23 mouse cellular contexts compared by ENCODE assay signal in the genomic region with DNA sequence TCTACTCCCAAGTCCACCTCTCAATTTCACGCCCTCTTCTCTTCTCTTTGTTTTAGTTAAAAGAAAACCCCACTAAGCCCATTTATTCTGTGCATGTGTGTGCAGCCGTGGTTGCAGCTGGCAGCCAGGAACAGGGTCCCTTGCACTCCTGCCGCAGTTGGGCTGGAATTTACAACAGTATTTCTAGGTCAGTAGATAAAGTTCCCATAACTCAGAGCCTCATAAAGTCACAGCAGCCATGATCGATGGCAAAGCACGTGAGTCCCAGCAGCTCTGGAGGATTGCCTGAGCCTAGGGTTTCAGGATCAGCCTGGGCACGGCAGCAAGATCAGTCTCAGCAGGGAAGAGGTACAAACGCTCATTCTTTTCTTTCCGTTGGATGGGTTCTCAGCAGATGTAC. TPM values are rescaled to one million over a fixed set of nuclear protein-coding genes. Genes with fewer than 3 reads are reported as not detected.
A peak's percentile ranks its signal among the peaks of the same experiment; 100 is the strongest.
DNase-seq lines count a peak whose midpoint lies in the region; ATAC-seq and TF ChIP-seq lines count a peak whose summit lies in the region.
"Had no signal": no experiment of that assay in that cellular context is flagged by ENCODE, and none has a peak within 500 bp of the region (broad histone marks: within the 10 kb centered on the region; RNA-seq: fewer than 3 reads in every experiment).

No protein-coding gene starts in this region.

- no peaks in the 10 kb centered on the region for H3K9me3 ChIP-seq in midbrain, postnatal 0 days (ENCODE audit: low read length)
- H3K9me3 ChIP-seq in midbrain, embryonic 16.5 days (replicated peaks; ENCODE audit: control insufficient read depth, low read length, poor library complexity, severe bottlenecking): 0 out of 2 replicates have a peak, but pooled peaks cover 5% of the 10 kb centered on the region
- H3K9me3 ChIP-seq in intestine, embryonic 16.5 days (ENCODE audit: control insufficient read depth, low read length): no peaks in the 10 kb centered on the region
- H3K9me3 ChIP-seq in neural tube, embryonic 15.5 days (replicated peaks): no peaks in the 10 kb centered on the region
- H3K9me3 ChIP-seq: embryonic facial prominence, embryonic 15.5 days; forebrain, embryonic 10.5 days; hindbrain, embryonic 13.5 days; liver, embryonic 12.5 days; midbrain, embryonic 15.5 days had no signal

- H3K4me3 ChIP-seq in midbrain, postnatal 0 days (ENCODE audit: low read depth, low read length): no peak overlapping the region
- no peak overlapping the region for H3K4me3 ChIP-seq in midbrain, embryonic 16.5 days (ENCODE audit: low read depth, low read length)
- no peak overlapping the region for H3K4me3 ChIP-seq in intestine, embryonic 16.5 days (ENCODE audit: low read length)
- H3K4me3 ChIP-seq in neural tube, embryonic 15.5 days (replicated peaks): no peak overlapping the region
- H3K4me3 ChIP-seq: embryonic facial prominence, embryonic 15.5 days; forebrain, embryonic 10.5 days; hindbrain, embryonic 13.5 days; liver, embryonic 12.5 days; midbrain, embryonic 15.5 days had no signal

- no peaks in the 10 kb centered on the region for H3K4me1 ChIP-seq in midbrain, postnatal 0 days (ENCODE audit: insufficient read depth, low read length)
- H3K4me1 ChIP-seq in midbrain, embryonic 16.5 days (ENCODE audit: control insufficient read depth, insufficient read depth, low read length): peaks cover 2% of the 10 kb centered on the region
- peaks cover 5% of the 10 kb centered on the region for H3K4me1 ChIP-seq in intestine, embryonic 16.5 days (ENCODE audit: control insufficient read depth, insufficient read depth, low read length)
- H3K4me1 ChIP-seq in neural tube, embryonic 15.5 days: peaks cover 10% of the 10 kb centered on the region
- H3K4me1 ChIP-seq: midbrain, embryonic 15.5 days had no signal

- no peak overlapping the region for H3K9ac ChIP-seq in midbrain, postnatal 0 days (replicated peaks; ENCODE audit: low read length, poor library complexity, severe bottlenecking)
- H3K9ac ChIP-seq in midbrain, embryonic 16.5 days (ENCODE audit: low read depth, low read length): no peak overlapping the region
- H3K9ac ChIP-seq in intestine, embryonic 16.5 days (ENCODE audit: low read depth, low read length): no peak overlapping the region
- H3K9ac ChIP-seq in neural tube, embryonic 15.5 days (replicated peaks): no peak overlapping the region
- H3K9ac ChIP-seq: embryonic facial prominence, embryonic 15.5 days; hindbrain, embryonic 13.5 days; liver, embryonic 12.5 days; lung, embryonic 14.5 days; midbrain, embryonic 15.5 days had no signal

- peak; percentile 18 for DNase-seq in heart, adult 11 months
- DNase-seq in heart, adult 8-10 months (ENCODE audit: low spot score): no peak
- DNase-seq in midbrain, postnatal 0 days (ENCODE audit: low spot score): peak; percentile 14
- no peak for DNase-seq in thymus, postnatal 25 days
- no peak for DNase-seq in gastrocnemius, postnatal 36 days
- DNase-seq: cerebellum, adult 18-20 months; gastrocnemius, postnatal 10 days; heart, postnatal 14 days; kidney, postnatal 25 days; lung, embryonic 14.5 days had no signal

- no peak for ATAC-seq in midbrain, postnatal 0 days (ENCODE audit: low FRiP score)
- no peak for ATAC-seq in midbrain, embryonic 16.5 days
- ATAC-seq in intestine, embryonic 16.5 days: peak; percentile 74
- peak; percentile 73 for ATAC-seq in neural tube, embryonic 15.5 days (ENCODE audit: low FRiP score)
- ATAC-seq: activated CD4-positive, CD25-positive, alpha-beta regulatory T cell, adult 4 months; liver, embryonic 12.5 days; midbrain, embryonic 15.5 days; Patski had no signal

- no peak for TF ChIP-seq CTCF in midbrain, postnatal 0 days (IDR thresholded peaks at IDR 0.05)

- H3K27me3 ChIP-seq in midbrain, postnatal 0 days (ENCODE audit: insufficient read depth, low read length): no peaks in the 10 kb centered on the region
- H3K27me3 ChIP-seq in midbrain, embryonic 16.5 days (ENCODE audit: control insufficient read depth, insufficient read depth, low read depth, low read length): no peaks in the 10 kb centered on the region
- H3K27me3 ChIP-seq in intestine, embryonic 16.5 days (replicated peaks; ENCODE audit: control insufficient read depth, insufficient read depth, low read length): no peaks in the 10 kb centered on the region
- no peaks in the 10 kb centered on the region for H3K27me3 ChIP-seq in neural tube, embryonic 15.5 days (replicated peaks)
- H3K27me3 ChIP-seq: embryonic facial prominence, embryonic 15.5 days; hindbrain, embryonic 13.5 days; midbrain, embryonic 15.5 days had no signal

- intact Hi-C loops in gastrocnemius, postnatal 36 days (cut with DNase I): loop anchor here (10.0 kb wide), 1 partner anchor 366 kb away; no protein-coding TSS in a partner anchor

- peaks cover 2% of the 10 kb centered on the region; the same call in 1 of the 2 replicates for H3K36me3 ChIP-seq in midbrain, postnatal 0 days (ENCODE audit: insufficient read depth, low read length)
- H3K36me3 ChIP-seq in midbrain, embryonic 16.5 days (ENCODE audit: control insufficient read depth, insufficient read depth, low read length): no peaks in the 10 kb centered on the region
- H3K36me3 ChIP-seq in intestine, embryonic 16.5 days (ENCODE audit: control insufficient read depth, insufficient read depth, low read length): no peaks in the 10 kb centered on the region
- H3K36me3 ChIP-seq in neural tube, embryonic 15.5 days: peaks cover 7% of the 10 kb centered on the region; the same call in 1 of the 2 replicates
- H3K36me3 ChIP-seq: embryonic facial prominence, embryonic 15.5 days; forebrain, embryonic 10.5 days; liver, embryonic 12.5 days; midbrain, embryonic 15.5 days had no signal

- no peak overlapping the region for H3K4me2 ChIP-seq in midbrain, postnatal 0 days (ENCODE audit: low read depth, low read length, poor library complexity, severe bottlenecking)
- no peak overlapping the region for H3K4me2 ChIP-seq in midbrain, embryonic 16.5 days (ENCODE audit: low read length)
- no peak overlapping the region for H3K4me2 ChIP-seq in intestine, embryonic 16.5 days (ENCODE audit: low read depth, low read length)
- H3K4me2 ChIP-seq in neural tube, embryonic 15.5 days: peak overlapping the region; percentile 19; the same call in 1 of the 2 replicates
- H3K4me2 ChIP-seq: embryonic facial prominence, embryonic 15.5 days; heart, embryonic 11.5 days; hindbrain, embryonic 13.5 days; liver, embryonic 12.5 days; lung, embryonic 14.5 days; midbrain, embryonic 15.5 days had no signal

- WGBS in midbrain, postnatal 0 days: 23% methylated on average over 8 of the region's 8 CpGs
- 31% methylated on average over 8 of the region's 8 CpGs for WGBS in midbrain, embryonic 16.5 days
- 22% methylated on average over 8 of the region's 8 CpGs for WGBS in intestine, embryonic 16.5 days
- 8% methylated on average over 8 of the region's 8 CpGs for whole genome bisulfite sequencing in neural tube, embryonic 15.5 days

- no peak overlapping the region for H3K27ac ChIP-seq in midbrain, postnatal 0 days (ENCODE audit: low read depth, low read length)
- no peak overlapping the region for H3K27ac ChIP-seq in midbrain, embryonic 16.5 days (ENCODE audit: low read length)
- H3K27ac ChIP-seq in intestine, embryonic 16.5 days (ENCODE audit: low read length): no peak overlapping the region
- 0 out of 2 replicates have a peak overlapping the region, but pooled peaks have one; percentile 8 for H3K27ac ChIP-seq in neural tube, embryonic 15.5 days (replicated peaks)
- H3K27ac ChIP-seq: embryonic facial prominence, embryonic 15.5 days; forebrain, embryonic 10.5 days; hindbrain, embryonic 13.5 days; liver, embryonic 12.5 days; midbrain, embryonic 15.5 days; stomach, postnatal 0 days had no signal

RNA-seq across cellular contexts. Expression of a gene that starts 32.8 kb away (rescaled TPM):
- total RNA-seq in heart, adult 8-10 months (2022): under 1 TPM in 2 of 4 experiments, not detected in 2; 0.03 to 0.05 TPM
- total RNA-seq in midbrain, postnatal 0 days (2014; rRNA removed): 24.3 and 25.9 TPM in 2 replicates
- 13.6 and 14.6 TPM in 2 replicates for polyA plus RNA-seq in midbrain, postnatal 0 days (2015; fragmentation: Nextera tagmentation; extraction: Ambion mirVana)
- polyA plus RNA-seq in midbrain, embryonic 16.5 days (2015; fragmentation: Nextera tagmentation; extraction: Ambion mirVana): 8.4 and 9.2 TPM in 2 replicates
- polyA plus RNA-seq in intestine, embryonic 16.5 days (2015; fragmentation: Nextera tagmentation; extraction: Ambion mirVana): 0.18 and 0.22 TPM in 2 replicates
- polyA plus RNA-seq in neural tube, embryonic 15.5 days (2015; fragmentation: Nextera tagmentation; extraction: Ambion mirVana): 11.0 and 12.6 TPM in 2 replicates
- total RNA-seq in gastrocnemius, postnatal 36 days (2021): not detected
- total RNA-seq: heart, postnatal 14 days had no signal
- polyA plus RNA-seq: C2C12; liver, embryonic 12.5 days; Patski had no signal

RNA-seq across cellular contexts. Expression of a gene that starts 41.3 kb away (rescaled TPM):
- 1 to 10 TPM; 6.2 to 9.5 (median 7.8) TPM for total RNA-seq in heart, adult 8-10 months (2022)
- total RNA-seq in midbrain, postnatal 0 days (2014; rRNA removed): 13.0 and 22.2 TPM in 2 replicates
- 16.5 and 20.6 TPM in 2 replicates for polyA plus RNA-seq in midbrain, postnatal 0 days (2015; fragmentation: Nextera tagmentation; extraction: Ambion mirVana)
- polyA plus RNA-seq in midbrain, embryonic 16.5 days (2015; fragmentation: Nextera tagmentation; extraction: Ambion mirVana): 18.2 and 21.8 TPM in 2 replicates
- 13.5 and 26.3 TPM in 2 replicates for polyA plus RNA-seq in intestine, embryonic 16.5 days (2015; fragmentation: Nextera tagmentation; extraction: Ambion mirVana)
- polyA plus RNA-seq in neural tube, embryonic 15.5 days (2015; fragmentation: Nextera tagmentation; extraction: Ambion mirVana): 26.1 and 26.5 TPM in 2 replicates
- total RNA-seq in gastrocnemius, postnatal 36 days (2021): 1 to 10 TPM; 6.0 to 6.9 TPM

Comparison
In these comparisons a context has a peak if more than half of its experiments do, and no peak if none do; other contexts are left out.
1. DNase-seq: peak in heart, adult 11 months (single experiment) and midbrain, postnatal 0 days (single experiment); none in heart, adult 8-10 months (single experiment), thymus, postnatal 25 days (single experiment) and gastrocnemius, postnatal 36 days (0 of 2).
2. ATAC-seq: peak in intestine, embryonic 16.5 days (single experiment) and neural tube, embryonic 15.5 days (single experiment); none in midbrain, postnatal 0 days (single experiment) and midbrain, embryonic 16.5 days (single experiment).